Mouse (Mus musculus): ENCODE measurements around the gene Ensa.

- TF ChIP-seq CTCF (IDR thresholded peaks at IDR 0.05; ENCODE audit: borderline replicate concordance, insufficient read depth, low read depth, low read length) (no peak), POLR2A (IDR thresholded peaks at IDR 0.05; ENCODE audit: borderline replicate concordance, insufficient read depth, low read length) (no peak)
These were observed 52.8 kb downstream of the Ensa start for GRCm38 (mm10) chr3:95677420-95678090.
